Mouse (Mus musculus): ENCODE results near the gene Tmigd1.
"Not testable (repeated sequence)": the region's sequence is repeated elsewhere in the genome, so short reads cannot be mapped to it uniquely, and the experiment has no call there.

The Tmigd1 gene

GRCm38 (mm10) chr11:76898751-76899150 is 3.2 kb upstream of the Tmigd1 start:
- DNase-seq (ENCODE audit: low read depth, low spot score): no peak

- no peak for DNase-seq (ENCODE audit: low read depth, low spot score)
Observed at GRCm38 (mm10) chr11:76899758-76900738, 1.9 kb upstream of the Tmigd1 start.

DNA sequence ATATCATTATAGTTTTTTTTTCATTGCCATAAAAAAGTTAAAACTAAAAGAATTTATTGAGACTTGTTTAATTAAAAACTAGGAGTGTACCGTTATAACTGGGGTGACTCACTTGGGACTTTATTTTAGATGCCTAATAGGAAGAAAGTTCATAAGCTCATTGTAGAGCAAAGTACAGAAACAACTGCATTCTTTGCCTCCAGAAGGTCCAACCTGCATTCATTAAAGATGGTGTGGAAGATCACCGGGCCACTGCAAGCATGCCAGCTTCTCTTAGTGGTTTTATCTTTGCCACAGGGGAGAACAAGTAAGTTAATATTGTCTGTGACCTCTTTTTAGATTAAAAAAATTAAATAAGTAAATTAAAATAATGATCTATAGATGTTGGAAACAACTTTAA is 2.4 kb downstream of the Tmigd1 start:
- no peak for DNase-seq (ENCODE audit: low read depth, low spot score)

DNA sequence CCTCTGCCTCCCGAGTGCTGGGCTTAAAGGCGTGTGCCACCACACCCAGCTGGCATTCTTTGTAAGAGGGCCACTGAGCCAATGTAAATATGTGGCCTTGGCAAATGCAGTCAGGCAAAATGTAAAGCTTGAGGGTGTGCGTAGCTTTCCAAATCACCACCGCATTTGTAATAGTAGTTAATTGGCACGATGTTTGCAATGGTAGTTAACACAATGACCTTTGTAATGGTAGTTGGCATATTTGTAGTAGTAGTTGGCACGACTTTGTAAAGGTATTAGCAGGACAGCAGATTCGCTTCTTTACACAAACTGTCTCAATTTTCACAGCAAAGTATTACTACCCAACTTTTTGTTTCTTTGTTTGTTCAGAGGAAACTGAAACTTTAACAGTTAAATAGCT is 6.7 kb downstream of the Tmigd1 start:
- no peak for DNase-seq (ENCODE audit: low read depth, low spot score)

DNA sequence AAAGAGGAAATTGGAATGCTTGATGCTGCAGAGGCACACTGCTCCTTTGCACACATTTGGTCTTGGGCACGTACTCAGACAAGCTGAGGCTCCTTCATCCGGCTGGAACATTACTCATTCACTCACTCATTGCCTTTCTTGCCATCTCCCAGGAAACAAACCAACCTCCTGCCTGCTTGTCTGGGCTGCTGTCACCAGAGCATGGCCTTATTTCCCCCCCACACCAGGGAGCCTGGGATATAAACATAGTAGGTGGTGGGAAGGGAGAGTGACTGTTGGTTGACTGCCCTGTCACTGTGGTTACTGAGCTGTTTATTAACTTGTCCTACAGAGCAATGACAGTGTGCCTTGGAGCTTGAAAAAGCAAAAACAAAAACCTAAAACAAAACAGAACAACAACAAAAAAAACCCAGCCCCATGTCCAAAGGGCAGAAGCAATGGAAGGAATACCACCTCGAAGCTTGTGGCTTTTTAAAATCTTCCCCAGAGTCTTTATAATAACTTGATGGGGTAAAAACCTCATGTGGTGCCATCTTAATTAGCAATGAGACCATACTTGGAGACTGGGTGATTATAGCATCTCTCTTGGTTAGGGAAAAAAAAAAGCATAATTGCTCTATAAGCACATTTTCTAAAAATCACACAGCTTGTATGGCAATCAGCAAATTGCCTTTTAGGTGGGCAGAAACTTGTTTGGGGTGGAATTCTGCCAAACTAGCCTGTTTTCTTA is 9.5 kb downstream of the Tmigd1 start:
- no peak for DNase-seq (ENCODE audit: low read depth, low spot score)

DNA sequence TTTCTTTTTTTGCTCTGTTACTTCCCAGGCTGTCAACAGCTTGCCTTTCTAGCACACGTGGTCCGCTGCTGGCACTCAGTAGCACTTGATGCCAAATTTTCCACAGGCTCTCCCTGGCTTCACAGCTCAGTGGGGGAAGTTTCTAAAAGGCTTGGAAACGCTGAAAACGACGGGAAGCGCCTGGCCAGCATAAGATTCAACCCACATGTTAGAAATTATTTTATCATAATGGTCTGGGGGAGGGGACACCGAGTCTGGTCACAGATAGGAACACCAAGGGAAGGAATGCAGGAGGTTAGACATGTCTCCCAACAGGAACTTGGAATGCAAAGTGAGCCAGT is 10.1 kb downstream of the Tmigd1 start:
- DNase-seq (ENCODE audit: low read depth, low spot score): no peak

DNA sequence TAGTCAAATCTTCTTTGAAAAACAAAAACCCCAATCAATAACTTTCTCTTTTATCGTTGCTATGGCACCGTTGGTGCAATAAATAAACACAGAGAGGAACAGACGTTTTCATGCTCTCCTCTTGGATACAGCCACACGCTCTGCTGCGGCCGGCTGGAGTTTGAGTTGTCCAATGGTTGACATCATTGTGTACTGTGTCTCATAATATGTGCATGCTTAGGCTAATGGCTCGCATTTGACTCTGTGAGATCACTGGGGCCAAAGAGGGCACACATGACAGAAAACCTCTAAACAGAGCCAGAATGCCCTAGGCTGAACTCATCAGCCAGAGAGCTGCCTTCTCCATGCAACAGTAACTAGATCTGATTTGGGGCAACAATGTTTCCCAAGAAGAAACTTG is 12.4 kb downstream of the Tmigd1 start:
- DNase-seq (ENCODE audit: low read depth, low spot score): no peak

GRCm38 (mm10) chr11:76916539-76917229 is 14.7 kb downstream of the Tmigd1 start:
- no peak for DNase-seq (ENCODE audit: low read depth, low spot score)

GRCm38 (mm10) chr11:76917230-76917548 is 15.2 kb downstream of the Tmigd1 start:
- DNase-seq (ENCODE audit: low read depth, low spot score): no peak

GRCm38 (mm10) chr11:76920607-76921006 is 18.6 kb downstream of the Tmigd1 start:
- DNase-seq (ENCODE audit: low read depth, low spot score): no peak

- no peak for DNase-seq (ENCODE audit: low read depth, low spot score)
Observed at GRCm38 (mm10) chr11:76924759-76925236, 22.8 kb downstream of the Tmigd1 start, which contains the start of gene Blmh. TSS of gene Blmh (plus strand) at chr11:76924809.

GRCm38 (mm10) chr11:76928586-76928985 is 26.6 kb downstream of the Tmigd1 start:
- DNase-seq (ENCODE audit: low read depth, low spot score): not testable (repeated sequence)

- DNase-seq (ENCODE audit: low read depth, low spot score): no peak
Observed at GRCm38 (mm10) chr11:76933209-76933608, 31.2 kb downstream of the Tmigd1 start.

DNA sequence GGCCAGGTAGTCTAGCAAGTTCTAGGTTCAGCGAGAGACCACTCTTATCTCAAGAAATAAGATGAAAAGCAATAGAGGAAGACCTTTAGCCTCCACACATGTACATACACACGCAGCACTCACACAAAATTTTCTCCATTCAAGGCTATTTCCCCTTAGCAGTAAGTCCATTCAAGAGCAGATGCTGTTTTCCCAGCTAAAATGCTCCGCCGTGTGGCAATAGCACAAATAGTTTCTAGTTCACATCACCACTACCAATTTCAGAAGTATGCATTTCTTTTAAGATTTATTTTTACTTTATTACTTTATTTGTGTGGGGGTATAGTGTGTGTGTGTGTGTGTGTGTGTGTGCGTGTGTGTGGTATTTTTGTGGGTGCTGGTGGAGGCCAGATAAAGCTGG is 34.6 kb downstream of the Tmigd1 start:
- DNase-seq (ENCODE audit: low read depth, low spot score): no peak

GRCm38 (mm10) chr11:76944839-76945238 is 42.9 kb downstream of the Tmigd1 start:
- no peak for DNase-seq (ENCODE audit: low read depth, low spot score)

- DNase-seq (ENCODE audit: low read depth, low spot score): peak; percentile 67
Observed at GRCm38 (mm10) chr11:76945386-76946202, 43.6 kb downstream of the Tmigd1 start.

DNA sequence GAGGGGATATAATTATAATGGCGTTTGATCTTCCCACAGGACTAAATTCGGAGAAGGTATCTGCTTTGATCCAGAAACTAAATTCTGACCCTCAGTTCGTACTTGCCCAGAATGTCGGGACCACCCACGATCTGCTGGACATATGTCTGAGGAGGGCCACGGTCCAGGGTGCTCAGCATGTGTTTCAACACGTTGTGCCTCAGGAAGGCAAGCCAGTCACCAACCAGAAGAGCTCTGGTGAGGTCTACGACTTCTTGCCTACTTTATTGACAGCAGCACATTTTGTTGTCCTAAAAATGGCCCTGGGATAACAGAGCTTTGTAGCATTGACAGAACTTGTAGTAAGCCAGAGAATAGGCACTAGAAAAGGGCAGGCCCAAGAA is 44.2 kb downstream of the Tmigd1 start:
- DNase-seq (ENCODE audit: low read depth, low spot score): no peak

DNA sequence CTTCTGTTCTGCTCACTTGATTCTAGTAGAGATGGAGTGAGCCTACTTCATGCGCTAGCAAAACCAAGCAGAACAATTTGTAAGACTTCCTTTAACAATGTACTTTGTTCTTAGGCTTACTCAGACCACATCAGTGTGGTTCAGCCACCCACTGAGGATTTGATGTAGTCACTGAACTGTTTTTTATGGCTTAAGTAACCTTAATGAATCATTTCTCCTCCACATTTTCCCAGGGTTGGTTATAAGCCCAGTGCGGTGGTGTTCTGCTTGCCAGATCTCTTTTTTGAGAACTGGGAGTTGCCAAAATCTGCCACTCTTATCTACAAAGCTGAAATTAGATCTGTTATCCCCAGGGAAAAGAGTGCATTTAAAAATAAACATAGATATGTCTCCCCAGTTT is 51.6 kb downstream of the Tmigd1 start:
- no peak for DNase-seq (ENCODE audit: low read depth, low spot score)

GRCm38 (mm10) chr11:76965703-76966102 is 63.7 kb downstream of the Tmigd1 start:
- no peak for DNase-seq (ENCODE audit: low read depth, low spot score)
